Mouse (Mus musculus): ENCODE measurements at regions not wholly inside any gene's neighbourhood (a gene's known extent, or its start where the extent isn't known, plus 50 kb on each side); places are given as distances from the start of the nearest gene placed in this dataset.

DNA sequence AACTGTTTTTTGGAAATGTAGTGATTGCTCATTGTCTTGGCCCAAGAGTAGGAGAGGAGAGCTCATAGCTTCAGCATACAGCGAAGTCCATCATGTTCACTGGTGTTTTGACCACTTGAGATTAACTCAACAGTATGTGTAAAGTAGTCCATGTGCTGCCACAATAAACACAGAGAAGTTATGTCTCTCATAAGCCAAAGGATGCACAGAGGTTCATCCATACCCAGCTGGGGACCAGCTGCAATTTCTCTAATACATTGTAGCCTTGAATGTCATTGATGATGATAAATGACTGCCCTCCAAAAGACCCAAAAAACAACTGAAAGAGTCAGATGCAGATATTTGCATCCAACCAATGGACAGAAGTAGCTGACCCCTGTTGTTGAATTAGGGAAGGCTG lies 199.2 kb upstream of the Adgra3 start:
- Histone ChIP-seq H3K27ac (replicated peaks) (no peak overlapping the region), H3K4me2 (replicated peaks; ENCODE audit: low read depth) (no peak overlapping the region), H3K36me3 (ENCODE audit: control insufficient read depth, insufficient read depth, low read length) (no peaks in the 10 kb centered on the region), H3K27me3 (ENCODE audit: control insufficient read depth, insufficient read depth, low read length) (no peaks in the 10 kb centered on the region), H3K4me1 (replicated peaks; ENCODE audit: control insufficient read depth, insufficient read depth) (no peaks in the 10 kb centered on the region), H3K9ac (ENCODE audit: low read length) (no peak overlapping the region), H3K9me3 (ENCODE audit: control insufficient read depth, low read length) (no peaks in the 10 kb centered on the region), H3K4me3 (ENCODE audit: low read depth, low read length) (no peak overlapping the region)
- no peak for ATAC-seq (ENCODE audit: low FRiP score, low TSS enrichment)
- TF ChIP-seq CTCF (IDR thresholded peaks at IDR 0.05; ENCODE audit: low read depth): no peak
- no peak for TF ChIP-seq EP300 (optimal IDR thresholded peaks at IDR 0.05)
- 79% methylated on average over 1 of the region's 1 CpGs for WGBS
- no peak for DNase-seq (ENCODE audit: low spot score)

DNA sequence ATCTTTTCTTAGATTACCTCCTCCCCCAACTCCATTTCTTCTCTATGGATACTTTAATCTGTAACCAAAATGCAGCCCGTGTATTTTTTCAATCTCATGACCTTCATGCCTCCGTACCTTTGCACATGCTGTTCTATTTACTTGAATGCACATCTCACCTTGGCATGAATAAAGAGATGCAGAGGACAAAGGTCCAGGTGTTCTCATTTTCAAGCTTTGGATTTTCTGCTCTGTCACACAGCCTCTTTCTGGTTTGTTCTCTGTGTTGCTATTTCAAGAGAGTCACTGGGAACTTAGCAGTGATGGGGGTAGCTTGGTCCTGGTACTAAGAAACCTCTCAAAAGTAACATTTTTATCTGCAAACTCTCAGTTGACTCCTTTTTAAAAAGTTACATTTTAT lies 175.3 kb upstream of the Adgra3 start:
- H3K4me2 ChIP-seq (replicated peaks; ENCODE audit: low read depth): no peak overlapping the region
- ATAC-seq (ENCODE audit: low FRiP score, low TSS enrichment) (no peak), DNase-seq (ENCODE audit: low spot score) (no peak)
- no peak overlapping the region for H3K9ac ChIP-seq (ENCODE audit: low read length)
- no peak for TF ChIP-seq CTCF (IDR thresholded peaks at IDR 0.05; ENCODE audit: low read depth)
- no peak for TF ChIP-seq EP300 (optimal IDR thresholded peaks at IDR 0.05)
- H3K27ac ChIP-seq (replicated peaks): no peak overlapping the region
- no peaks in the 10 kb centered on the region for H3K9me3 ChIP-seq (ENCODE audit: control insufficient read depth, low read length)
- H3K36me3 ChIP-seq (ENCODE audit: control insufficient read depth, insufficient read depth, low read length): no peaks in the 10 kb centered on the region
- WGBS: 89% methylated on average over 2 of the region's 2 CpGs
- H3K27me3 ChIP-seq (ENCODE audit: control insufficient read depth, insufficient read depth, low read length): no peaks in the 10 kb centered on the region
- H3K4me1 ChIP-seq (replicated peaks; ENCODE audit: control insufficient read depth, insufficient read depth): no peaks in the 10 kb centered on the region
- H3K4me3 ChIP-seq (ENCODE audit: low read depth, low read length): no peak overlapping the region

DNA sequence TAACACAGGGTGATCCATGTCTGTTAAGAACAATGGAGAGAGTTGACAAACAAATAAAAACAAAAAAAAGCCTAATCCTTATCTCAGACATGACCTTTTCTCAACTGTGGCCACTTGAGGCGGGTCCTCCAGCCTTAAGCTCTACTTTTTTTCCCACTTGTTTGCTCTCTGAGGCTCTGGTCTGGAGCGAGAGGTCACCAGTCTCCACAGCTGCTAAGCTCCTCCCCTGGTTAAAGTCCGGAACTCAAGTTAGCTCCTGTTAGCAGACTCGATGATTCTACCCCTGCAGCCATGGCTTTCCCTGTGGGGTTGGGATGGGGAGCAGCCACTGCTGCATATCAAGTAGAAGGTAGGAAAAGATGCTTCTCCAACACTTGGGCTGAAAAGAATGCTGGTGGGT lies 158.2 kb upstream of the Adgra3 start:
- Histone ChIP-seq H3K4me3 (ENCODE audit: low read depth, low read length) (no peak overlapping the region), H3K4me2 (replicated peaks; ENCODE audit: low read depth) (no peak overlapping the region), H3K4me1 (replicated peaks; ENCODE audit: control insufficient read depth, insufficient read depth) (no peaks in the 10 kb centered on the region), H3K36me3 (ENCODE audit: control insufficient read depth, insufficient read depth, low read length) (no peaks in the 10 kb centered on the region), H3K9ac (ENCODE audit: low read length) (no peak overlapping the region), H3K27me3 (ENCODE audit: control insufficient read depth, insufficient read depth, low read length) (no peaks in the 10 kb centered on the region), H3K9me3 (ENCODE audit: control insufficient read depth, low read length) (no peaks in the 10 kb centered on the region), H3K27ac (replicated peaks) (no peak overlapping the region)
- DNase-seq (ENCODE audit: low spot score) (peak; percentile 56), ATAC-seq (ENCODE audit: low FRiP score, low TSS enrichment) (peak; percentile 91)
- TF ChIP-seq CTCF (IDR thresholded peaks at IDR 0.05; ENCODE audit: low read depth): no peak
- no peak for TF ChIP-seq EP300 (optimal IDR thresholded peaks at IDR 0.05)
- 39% methylated on average over 4 of the region's 4 CpGs for WGBS

DNA sequence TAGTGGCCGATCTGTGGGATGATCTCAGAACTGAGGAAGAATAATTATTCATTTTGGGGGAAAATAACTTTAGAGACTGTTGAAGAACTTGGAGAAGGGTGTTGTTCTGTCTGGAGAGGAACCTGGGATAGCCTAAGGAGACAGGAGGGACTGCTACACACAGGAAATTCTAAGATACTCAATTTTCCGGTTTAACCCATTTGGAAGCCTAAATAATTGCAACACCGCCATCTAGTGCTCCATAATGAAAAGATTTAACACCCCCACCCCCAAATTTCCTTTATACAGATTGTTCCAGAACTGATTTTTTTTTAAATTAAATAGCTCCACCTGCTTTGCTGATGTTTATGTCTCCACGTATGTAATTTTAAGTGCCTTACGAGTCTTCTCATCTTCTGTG lies 157.2 kb upstream of the Adgra3 start:
- Histone ChIP-seq H3K9ac (ENCODE audit: low read length) (no peak overlapping the region), H3K36me3 (ENCODE audit: control insufficient read depth, insufficient read depth, low read length) (no peaks in the 10 kb centered on the region), H3K27ac (replicated peaks) (no peak overlapping the region), H3K9me3 (ENCODE audit: control insufficient read depth, low read length) (no peaks in the 10 kb centered on the region), H3K4me2 (replicated peaks; ENCODE audit: low read depth) (no peak overlapping the region), H3K27me3 (ENCODE audit: control insufficient read depth, insufficient read depth, low read length) (no peaks in the 10 kb centered on the region), H3K4me3 (ENCODE audit: low read depth, low read length) (no peak overlapping the region), H3K4me1 (replicated peaks; ENCODE audit: control insufficient read depth, insufficient read depth) (no peaks in the 10 kb centered on the region)
- ATAC-seq (ENCODE audit: low FRiP score, low TSS enrichment) (no peak), DNase-seq (ENCODE audit: low spot score) (no peak)
- 33% methylated on average over 5 of the region's 5 CpGs for WGBS
- peak; percentile 68 for TF ChIP-seq CTCF (IDR thresholded peaks at IDR 0.05; ENCODE audit: low read depth)
- TF ChIP-seq EP300 (optimal IDR thresholded peaks at IDR 0.05): no peak

DNA sequence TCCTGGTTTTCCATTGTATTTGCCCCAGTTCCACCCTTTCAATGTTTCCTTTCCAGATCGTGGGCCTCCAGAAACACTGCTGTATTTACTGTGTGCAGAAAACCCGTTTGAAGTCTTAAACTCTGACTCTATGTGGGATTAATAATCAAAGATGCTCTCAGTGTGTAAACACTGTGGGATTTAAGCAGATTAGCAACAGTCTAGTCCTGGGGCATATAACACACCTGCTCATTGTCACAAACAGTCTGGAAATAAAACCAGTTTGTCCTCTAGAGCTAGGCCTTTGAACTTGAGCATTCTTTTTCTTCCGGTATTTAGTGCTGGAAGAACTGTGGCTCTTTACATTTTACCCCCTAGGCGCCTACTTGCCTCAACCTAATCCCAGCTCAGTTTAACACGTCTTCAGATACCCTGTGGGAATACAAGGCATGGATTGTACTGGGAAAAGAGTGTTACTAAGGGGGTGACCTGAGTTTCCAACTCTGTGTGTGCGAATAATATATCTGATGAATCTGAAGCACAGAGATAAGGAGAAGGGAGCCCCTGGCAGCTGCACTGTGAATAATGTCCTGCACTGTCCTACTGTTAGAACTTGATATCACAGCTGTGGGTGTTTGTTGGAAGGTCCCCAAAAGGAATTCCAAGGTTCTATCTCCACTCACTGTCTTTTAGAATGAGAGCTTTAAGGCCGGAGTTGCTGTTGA lies 143.7 kb upstream of the Adgra3 start:
- Histone ChIP-seq H3K4me2 (replicated peaks; ENCODE audit: low read depth) (no peak overlapping the region), H3K36me3 (ENCODE audit: control insufficient read depth, insufficient read depth, low read length) (no peaks in the 10 kb centered on the region), H3K27me3 (ENCODE audit: control insufficient read depth, insufficient read depth, low read length) (no peaks in the 10 kb centered on the region), H3K9ac (ENCODE audit: low read length) (no peak overlapping the region), H3K4me1 (replicated peaks; ENCODE audit: control insufficient read depth, insufficient read depth) (no peaks in the 10 kb centered on the region), H3K9me3 (ENCODE audit: control insufficient read depth, low read length) (no peaks in the 10 kb centered on the region), H3K27ac (replicated peaks) (peak overlapping the region; percentile 30; the same call in 1 of the 2 replicates), H3K4me3 (ENCODE audit: low read depth, low read length) (no peak overlapping the region)
- 36% methylated on average over 7 of the region's 7 CpGs for WGBS
- DNase-seq (ENCODE audit: low spot score) (no peak), ATAC-seq (ENCODE audit: low FRiP score, low TSS enrichment) (no peak)
- TF ChIP-seq CTCF (IDR thresholded peaks at IDR 0.05; ENCODE audit: low read depth): no peak
- no peak for TF ChIP-seq EP300 (optimal IDR thresholded peaks at IDR 0.05)

DNA sequence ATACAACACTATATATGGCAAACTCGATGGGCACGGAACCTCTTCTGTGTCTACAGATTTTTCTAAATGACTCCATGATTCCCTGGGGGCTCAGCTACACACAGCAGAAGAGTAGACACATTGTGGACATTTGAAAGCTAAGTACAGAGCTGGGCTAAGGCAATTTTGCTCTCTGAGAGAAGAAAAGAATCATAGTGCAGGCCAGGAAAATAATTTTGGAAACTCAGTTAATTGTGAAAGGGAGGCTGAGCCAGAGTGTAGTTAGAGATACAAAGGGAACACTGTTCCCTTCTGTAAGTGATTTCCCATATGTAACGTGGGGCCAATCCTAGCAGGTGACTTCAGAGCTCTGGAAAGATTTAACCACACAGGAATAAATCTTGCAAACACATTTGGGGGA lies 137.6 kb upstream of the Adgra3 start:
- no peak for DNase-seq (ENCODE audit: low spot score)
- Histone ChIP-seq H3K9me3 (ENCODE audit: control insufficient read depth, low read length) (no peaks in the 10 kb centered on the region), H3K9ac (ENCODE audit: low read length) (no peak overlapping the region), H3K36me3 (ENCODE audit: control insufficient read depth, insufficient read depth, low read length) (no peaks in the 10 kb centered on the region), H3K27ac (replicated peaks) (no peak overlapping the region), H3K4me1 (replicated peaks; ENCODE audit: control insufficient read depth, insufficient read depth) (no peaks in the 10 kb centered on the region), H3K4me2 (replicated peaks; ENCODE audit: low read depth) (no peak overlapping the region), H3K27me3 (ENCODE audit: control insufficient read depth, insufficient read depth, low read length) (no peaks in the 10 kb centered on the region), H3K4me3 (ENCODE audit: low read depth, low read length) (no peak overlapping the region)
- no peak for TF ChIP-seq CTCF (IDR thresholded peaks at IDR 0.05; ENCODE audit: low read depth)
- WGBS: 73% methylated on average over 3 of the region's 3 CpGs
- ATAC-seq (ENCODE audit: low FRiP score, low TSS enrichment): no peak
